Mouse (Mus musculus) small intestine, adult 2 months (tissue): ENCODE measurements around the gene Cryba4.

Experiments
- CTCF ChIP-seq: fragments of 200-500 bp; IDR thresholded peaks from 2 replicates; pipeline ENCODE4 v1.5.1; 2012; ENCODE audit warnings: low read depth, mild to moderate bottlenecking, control low read depth, inconsistent platforms, low read length, moderate library complexity, mixed read lengths; ENCODE audit not compliant: insufficient replicate concordance, insufficient read length; ENCODE audit errors: extremely low read depth
- POLR2A ChIP-seq: fragments of 200-500 bp; IDR thresholded peaks from 2 replicates; pipeline ENCODE4 v1.6.1; 2012; ENCODE audit warnings: low read depth, mild to moderate bottlenecking, control low read depth, inconsistent platforms, low read length, moderate library complexity

DNA sequence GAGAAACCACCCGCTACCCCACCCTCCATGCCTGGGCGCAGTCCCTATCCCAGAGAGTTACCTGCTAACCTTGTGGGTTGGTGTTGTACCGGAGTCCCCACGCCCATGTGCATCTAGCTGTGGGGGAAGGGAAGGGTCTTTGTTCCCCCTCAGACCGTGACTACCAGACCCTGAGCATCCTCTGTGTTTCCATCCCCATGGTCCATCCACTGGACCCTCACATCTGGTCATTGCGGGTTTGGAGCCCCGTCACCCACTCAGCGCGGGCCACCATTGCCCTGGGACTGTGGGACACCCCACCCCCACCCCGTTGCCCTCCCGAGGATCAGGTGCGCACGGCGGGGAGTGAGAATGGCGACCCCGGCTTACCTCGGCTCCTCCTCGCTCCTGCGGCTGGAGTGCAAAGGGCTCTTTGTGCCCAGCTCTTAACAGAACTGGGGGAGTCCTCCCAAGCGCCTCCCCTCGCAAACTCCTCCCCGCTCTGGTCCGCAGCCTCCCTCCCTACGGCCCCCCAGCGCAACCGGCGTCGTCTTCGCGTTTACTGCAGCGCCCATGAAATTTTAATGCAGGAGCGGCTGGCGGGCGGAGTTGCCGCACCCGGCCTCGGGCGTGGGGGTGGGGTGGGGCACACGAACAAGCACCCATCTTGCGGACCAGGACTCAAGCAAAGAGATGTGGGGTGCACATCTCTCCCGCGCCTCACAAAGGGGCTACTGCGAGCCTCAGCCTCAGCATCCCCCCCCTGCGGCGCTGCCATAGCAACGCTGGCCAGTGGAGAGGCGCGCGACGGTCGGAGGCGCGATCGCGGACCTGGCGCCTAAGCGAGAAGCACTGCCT, 23.9 kb downstream of the Cryba4 start:
- no peak for TF ChIP-seq CTCF
- TF ChIP-seq POLR2A: no peak
